Mouse (Mus musculus) inflammation-experienced regulatory T-cells, adult 6 months (primary cell): ENCODE data around the gene Apba1. TPM values are rescaled to one million over a fixed set of nuclear protein-coding genes. Genes with fewer than 3 reads are reported as not detected.

Experiments used
- ATAC-seq: one replicate; pipeline ENCODE4 v1.8.0; 2017
- polyA plus RNA-seq, 3 experiments: library from polyadenylated mRNA; unstranded; fragments of 100-300 nt; shearing (Covaris generic); gene quantifications; one replicate each; pipeline ENCODE4 v1.2.1; 2017

The Apba1 gene
- polyA plus RNA-seq, 3 experiments from 2014 or later, result 0.16 TPM; not detected in 2

GRCm38 (mm10) chr19:23984186-23984585, 225.5 kb downstream of the Apba1 start:
- no peak for ATAC-seq

GRCm38 (mm10) chr19:23987291-23987690, 228.6 kb downstream of the Apba1 start:
- no peak for ATAC-seq

- ATAC-seq, result no peak
These were observed 229.5 kb downstream of the Apba1 start for GRCm38 (mm10) chr19:23988166-23988565.

- ATAC-seq, result no peak
These were observed 237.2 kb downstream of the Apba1 start for GRCm38 (mm10) chr19:23995766-23996399.

Other genes starting within 250 kb of the Apba1 start
- not detected for gene 1700028P14Rik, start 106.1 kb upstream of the Apba1 start, polyA plus RNA-seq
- 10 to 100 TPM; 10.2 to 15.5 (median 13.9) TPM for gene Ptar1, start 71.5 kb upstream of the Apba1 start, polyA plus RNA-seq